Mouse (Mus musculus) midbrain, embryonic 16.5 days (tissue): ENCODE data around the gene Klk11. TPM values are rescaled to one million over a fixed set of nuclear protein-coding genes. Genes with fewer than 3 reads are reported as not detected.

Source experiments
- polyA plus RNA-seq: library from polyadenylated mRNA; unstranded; fragments of >200 nt; fragmentation: Nextera tagmentation; extraction: Ambion mirVana; gene quantifications from 2 replicates; pipeline ENCODE4 v1.2.1, GENCODE M21; 2015

Klk11 gene
- polyA plus RNA-seq, 1 experiment from 2014 or later, result not detected

Other genes starting within 250 kb of the Klk11 start
- gene Cd33, start 230.2 kb upstream of the Klk11 start, polyA plus RNA-seq, result 0.67 and 1.4 TPM in 2 replicates
- 9.1 and 9.9 TPM in 2 replicates for gene Zfp658, start 212.3 kb upstream of the Klk11 start, polyA plus RNA-seq
- 15.6 and 17.1 TPM in 2 replicates for gene Zfp719, start 195.0 kb upstream of the Klk11 start, polyA plus RNA-seq
- gene Zfp819, start 167.4 kb upstream of the Klk11 start, polyA plus RNA-seq, result 0.40 and 0.55 TPM in 2 replicates
- gene Ceacam18, start 139.9 kb upstream of the Klk11 start, polyA plus RNA-seq, result 0.10 and 0.21 TPM in 2 replicates
- gene Siglece, start 114.4 kb upstream of the Klk11 start, polyA plus RNA-seq, result 0.16 and 0.32 TPM in 2 replicates
- gene Ctu1, start 102.6 kb upstream of the Klk11 start, polyA plus RNA-seq, result 26.4 and 27.8 TPM in 2 replicates
- gene Klk14, start 84.2 kb upstream of the Klk11 start, polyA plus RNA-seq, result not detected in 2 replicates
- 0.19 and 0.20 TPM in 2 replicates for gene Klk13, start 62.0 kb upstream of the Klk11 start, polyA plus RNA-seq
- gene Klk12, start 5.7 kb upstream of the Klk11 start, polyA plus RNA-seq, result not detected in 2 replicates
- 0.13 and 0.25 TPM in 2 replicates for gene Klk10, start 6.4 kb downstream of the Klk11 start, polyA plus RNA-seq
- gene Klk9, start 17.3 kb downstream of the Klk11 start, polyA plus RNA-seq, result 0.13 TPM in 1 of 2 replicates, not detected in the other
- gene Klk8, start 23.0 kb downstream of the Klk11 start, polyA plus RNA-seq, result 5.7 and 8.6 TPM in 2 replicates
- gene Klk7, start 36.7 kb downstream of the Klk11 start, polyA plus RNA-seq, result not detected in 2 replicates
- not detected in 2 replicates for gene Klk6, start 49.9 kb downstream of the Klk11 start, polyA plus RNA-seq
- not detected in 2 replicates for gene Klk5, start 67.4 kb downstream of the Klk11 start, polyA plus RNA-seq
- 0.39 TPM in 1 of 2 replicates, not detected in the other for gene Klk4, start 106.6 kb downstream of the Klk11 start, polyA plus RNA-seq
- not detected in 2 replicates for gene Klk15, start 159.1 kb downstream of the Klk11 start, polyA plus RNA-seq
- gene Klk1b8, start 176.1 kb downstream of the Klk11 start, polyA plus RNA-seq, result not detected in 2 replicates
- gene Klk1b1, start 192.1 kb downstream of the Klk11 start, polyA plus RNA-seq, result not detected in 2 replicates
- not detected in 2 replicates for gene Klk1b9, start 201.5 kb downstream of the Klk11 start, polyA plus RNA-seq
- not detected in 2 replicates for gene Klk1b11, start 221.3 kb downstream of the Klk11 start, polyA plus RNA-seq
- not detected in 2 replicates for gene Klk1b26, start 237.6 kb downstream of the Klk11 start, polyA plus RNA-seq